Mouse (Mus musculus) MEL (cell line): ENCODE data around the gene Mpc1. TPM values are rescaled to one million over a fixed set of nuclear protein-coding genes. Genes with fewer than 3 reads are reported as not detected.

Source experiments
- DNase-seq: peaks from one replicate; pipeline ENCODE4 v3.0.0; 2011; ENCODE audit warnings: low read depth, low spot score
- H3K27ac ChIP-seq: 2 replicates; pipeline ENCODE4 v1.5.1; 2012; ENCODE audit warnings: low read depth, mild to moderate bottlenecking, control low read depth, low read length, moderate library complexity; ENCODE audit not compliant: control insufficient read depth
- H3K27me3 ChIP-seq, 2 experiments: fragments of 150-350 bp in 1 of 2; sonication (generic) in 1 of 2; 2 replicates each; pipeline ENCODE4 v1.6.1; 2012; ENCODE audit warnings: low read length in 2 of 2, mild to moderate bottlenecking in 2 of 2, improper control_type of control experiment in 1 of 2, moderate library complexity in 1 of 2; ENCODE audit not compliant: insufficient read depth in 2 of 2, control insufficient read depth in 1 of 2
- H3K36me3 ChIP-seq, 2 experiments: 2 replicates each; pipeline ENCODE4 v1.6.1; 2012 to 2014; ENCODE audit warnings: low read length in 2 of 2, improper control_type of control experiment in 1 of 2, inconsistent platforms in 1 of 2, mild to moderate bottlenecking in 1 of 2; ENCODE audit not compliant: insufficient read depth in 2 of 2, control insufficient read depth in 1 of 2
- H3K4me1 ChIP-seq, 2 experiments: fragments of 150-350 bp in 1 of 2; sonication (generic) in 1 of 2; 2 replicates each; pipeline ENCODE4 v1.6.1; 2012; ENCODE audit warnings: low read length in 2 of 2, improper control_type of control experiment in 1 of 2, mild to moderate bottlenecking in 1 of 2; ENCODE audit not compliant: insufficient read depth in 2 of 2, control insufficient read depth in 1 of 2
- H3K4me3 ChIP-seq, 2 experiments: fragments of 150-350 bp in 1 of 2; sonication (generic) in 1 of 2; 2 replicates each; pipeline ENCODE4 v1.5.1; 2012; ENCODE audit warnings: low read depth in 2 of 2, low read length in 2 of 2, mild to moderate bottlenecking in 2 of 2, moderate library complexity in 2 of 2, control low read depth in 1 of 2, improper control_type of control experiment in 1 of 2; ENCODE audit not compliant: control insufficient read depth in 1 of 2, insufficient read depth in 1 of 2
- H3K79me2 ChIP-seq: 2 replicates; pipeline ENCODE4 v1.6.1; 2012; ENCODE audit warnings: mild to moderate bottlenecking, low read length, moderate library complexity; ENCODE audit not compliant: control insufficient read depth, poor library complexity, insufficient read depth
- H3K9ac ChIP-seq: 2 replicates; pipeline ENCODE4 v1.6.1; 2012; ENCODE audit warnings: low read depth, mild to moderate bottlenecking, control low read depth, low read length, moderate library complexity; ENCODE audit not compliant: control insufficient read depth, poor library complexity, severe bottlenecking
- H3K9me3 ChIP-seq: fragments of 150-350 bp; sonication (generic); replicated peaks from 2 replicates; pipeline ENCODE4 v1.6.1; 2012; ENCODE audit warnings: mild to moderate bottlenecking, low read length, improper control_type of control experiment, moderate library complexity; ENCODE audit not compliant: insufficient read depth
- CHD1 ChIP-seq: IDR thresholded peaks from 2 replicates; pipeline ENCODE4 v1.6.1; 2012; ENCODE audit warnings: low read depth, mild to moderate bottlenecking, inconsistent platforms, low read length, improper control_type of control experiment
- CTCF ChIP-seq, 3 experiments: IDR thresholded peaks in 2 of 3; conservative IDR thresholded peaks in 1 of 3; 2 replicates each; pipeline ENCODE4 v1.5.1; 2011 to 2012; ENCODE audit warnings: low read length in 3 of 3, low read depth in 2 of 3, mild to moderate bottlenecking in 2 of 3, improper control_type of control experiment in 1 of 3, inconsistent platforms in 1 of 3, mixed read lengths in 1 of 3, moderate library complexity in 1 of 3; ENCODE audit not compliant: control insufficient read depth in 1 of 3, insufficient read depth in 1 of 3, poor library complexity in 1 of 3, severe bottlenecking in 1 of 3
- EP300 ChIP-seq, 2 experiments: IDR thresholded peaks; 2 replicates each; pipeline ENCODE4 v1.6.1; 2011; ENCODE audit warnings: improper control_type of control experiment in 2 of 2, low read length in 2 of 2, low read depth in 1 of 2, mild to moderate bottlenecking in 1 of 2
- ETS1 ChIP-seq: IDR thresholded peaks from 2 replicates; pipeline ENCODE4 v1.6.1; 2012; ENCODE audit warnings: low read depth, mild to moderate bottlenecking, inconsistent platforms, low read length, improper control_type of control experiment, moderate library complexity
- GATA1 ChIP-seq: IDR thresholded peaks from 2 replicates; pipeline ENCODE4 v1.6.1; 2011; ENCODE audit warnings: low read depth, low read length, improper control_type of control experiment
- HCFC1 ChIP-seq: IDR thresholded peaks from 2 replicates; pipeline ENCODE4 v1.6.1; 2012; ENCODE audit warnings: low read depth, mild to moderate bottlenecking, inconsistent platforms, low read length, improper control_type of control experiment, moderate library complexity
- JUND ChIP-seq: IDR thresholded peaks from 2 replicates; pipeline ENCODE4 v1.6.1; 2011; ENCODE audit warnings: low read depth, mild to moderate bottlenecking, improper control_type of control experiment, low read length
- MAFK ChIP-seq: IDR thresholded peaks from 2 replicates; pipeline ENCODE4 v1.6.1; 2011; ENCODE audit warnings: low read depth, mild to moderate bottlenecking, low read length, improper control_type of control experiment, borderline replicate concordance
- MAZ ChIP-seq: IDR thresholded peaks from 2 replicates; pipeline ENCODE4 v1.6.1; 2012; ENCODE audit warnings: low read depth, mild to moderate bottlenecking, inconsistent platforms, low read length, improper control_type of control experiment
- MYC ChIP-seq: IDR thresholded peaks from 2 replicates; pipeline ENCODE4 v1.6.1; 2011; ENCODE audit warnings: low read depth, mild to moderate bottlenecking, low read length, improper control_type of control experiment, moderate library complexity
- NELFE ChIP-seq: IDR thresholded peaks from 2 replicates; pipeline ENCODE4 v1.6.1; 2011; ENCODE audit warnings: low read depth, low read length, improper control_type of control experiment
- POLR2A ChIP-seq, 2 experiments: IDR thresholded peaks; 2 replicates each; pipeline ENCODE4 v1.6.1; 2011 to 2012; ENCODE audit warnings: low read length in 2 of 2, mild to moderate bottlenecking in 2 of 2, control low read depth in 1 of 2, improper control_type of control experiment in 1 of 2, low read depth in 1 of 2, moderate library complexity in 1 of 2; ENCODE audit not compliant: control insufficient read depth in 1 of 2, insufficient read depth in 1 of 2, poor library complexity in 1 of 2
- POLR2AphosphoS2 ChIP-seq: IDR thresholded peaks from 2 replicates; pipeline ENCODE4 v1.6.1; 2011; ENCODE audit warnings: low read length, improper control_type of control experiment
- POLR2AphosphoS5 ChIP-seq: IDR thresholded peaks from 2 replicates; pipeline ENCODE4 v1.6.1; 2012; ENCODE audit warnings: low read depth, borderline replicate concordance, mild to moderate bottlenecking, inconsistent platforms, low read length, moderate library complexity, mixed read lengths
- RAD21 ChIP-seq: IDR thresholded peaks from 2 replicates; pipeline ENCODE4 v1.6.1; 2011; ENCODE audit warnings: mild to moderate bottlenecking, low read depth, low read length, improper control_type of control experiment
- RCOR1 ChIP-seq: IDR thresholded peaks from 2 replicates; pipeline ENCODE4 v1.6.1; 2012; ENCODE audit warnings: low read depth, mild to moderate bottlenecking, inconsistent platforms, low read length, improper control_type of control experiment
- SIN3A ChIP-seq: IDR thresholded peaks from 2 replicates; pipeline ENCODE4 v1.6.1; 2012; ENCODE audit warnings: low read length, improper control_type of control experiment, inconsistent platforms
- TAL1 ChIP-seq: IDR thresholded peaks from 2 replicates; pipeline ENCODE4 v1.6.1; 2012; ENCODE audit warnings: mild to moderate bottlenecking, inconsistent platforms, low read length, moderate library complexity, mixed read lengths
- TBP ChIP-seq: IDR thresholded peaks from 2 replicates; pipeline ENCODE4 v1.8.0; 2011; ENCODE audit warnings: low read depth, low read length, improper control_type of control experiment
- TCF12 ChIP-seq: IDR thresholded peaks from 2 replicates; pipeline ENCODE4 v1.6.1; 2014; ENCODE audit warnings: low read depth, mild to moderate bottlenecking, inconsistent platforms, low read length, improper control_type of control experiment, moderate library complexity
- ZKSCAN1 ChIP-seq: IDR thresholded peaks from 2 replicates; pipeline ENCODE4 v1.6.1; 2012; ENCODE audit warnings: low read depth, mild to moderate bottlenecking, inconsistent platforms, low read length, improper control_type of control experiment, moderate library complexity
- ZMIZ1 ChIP-seq: IDR thresholded peaks from 2 replicates; pipeline ENCODE4 v1.6.1; 2012; ENCODE audit warnings: low read depth, mild to moderate bottlenecking, inconsistent platforms, low read length, improper control_type of control experiment, moderate library complexity
- polyA plus RNA-seq, 2 experiments: library from polyadenylated mRNA; stranded (reverse) in 1 of 2; unstranded in 1 of 2; fragments of >175 nt in 1 of 2; fragments of >200 nt in 1 of 2; gene quantifications; 2 replicates each; pipeline versions ENCODE4 v1.2.1 to v1.2.4; 2012; ENCODE audit warnings: low replicate concordance in 2 of 2, low read depth in 1 of 2; ENCODE audit not compliant: insufficient read length in 2 of 2, insufficient read depth in 1 of 2, missing spikeins in 1 of 2
- total RNA-seq: library from RNA; depleted of rRNA; stranded (reverse); fragments of 300-350 nt; gene quantifications from 2 replicates; pipeline ENCODE4 v1.2.3, GENCODE M21; 2012

Mpc1 gene
- total and polyA plus RNA-seq, 3 experiments, result 56.2 to 89.6 TPM; not detected in 1

GRCm38 (mm10) chr17:8283526-8284253 is 986 bp downstream of the Mpc1 start:
- Histone ChIP-seq H3K9me3 (no peaks in the 10 kb centered on the region), H3K9ac (peak overlapping the region; percentile 90), H3K27me3 (no peaks in the 10 kb centered on the region)
- TF ChIP-seq HCFC1 (peak; percentile 80), MYC (no peak), POLR2A (IDR thresholded peaks at IDR 0.05; ENCODE audit: control insufficient read depth in 1 of 2, insufficient read depth in 1 of 2, low read depth in 1 of 2, low read length in 2 of 2, poor library complexity in 1 of 2) (peak; percentile 86 to 89), POLR2AphosphoS2 (peak; percentile 57; the same call in 1 of the 2 replicates), NELFE (peak; percentile 82), ZMIZ1 (peak; percentile 73; the same call in 1 of the 2 replicates), ZKSCAN1 (no peak), TAL1 (no peak), TCF12 (peak; percentile 63; the same call in 1 of the 2 replicates), ETS1 (peak; percentile 50; the same call in 1 of the 2 replicates), JUND (no peak), RCOR1 (no peak), SIN3A (peak; percentile 74), CTCF (IDR thresholded peaks at IDR 0.05 in 2 of 3, conservative IDR thresholded peaks at IDR 0.05 in 1 of 3; ENCODE audit: control insufficient read depth in 1 of 3, insufficient read depth in 1 of 3, low read depth in 2 of 3, low read length in 3 of 3, poor library complexity in 1 of 3, severe bottlenecking in 1 of 3) (peak in 1 of 3 experiments; percentile 12; a peak in 1 of 6 replicates), TBP (peak; percentile 63)
- TF ChIP-seq, all 39 proteins: peak for 10
- Histone ChIP-seq H3K36me3 (peaks cover 0 to 8% of the 10 kb centered on the region in 2 experiments; a peak in 2 of 4 replicates), H3K4me3 (peak overlapping the region; percentile 93 to 95), H3K27ac (peak overlapping the region; percentile 78), H3K79me2 (peaks cover 21% of the 10 kb centered on the region), H3K4me1 (peaks cover 4 to 7% of the 10 kb centered on the region in 2 experiments; a peak in 3 of 4 replicates)
- peak; percentile 96 for DNase-seq

GRCm38 (mm10) chr17:8284254-8284661 is 1.6 kb downstream of the Mpc1 start:
- H3K27ac ChIP-seq, result no peak overlapping the region; the same call in 1 of the 2 replicates
- no peak for TF ChIP-seq JUND
- no peak for TF ChIP-seq RAD21
- no peak for TF ChIP-seq GATA1
- no peak for TF ChIP-seq POLR2AphosphoS5
- no peak for TF ChIP-seq CHD1
- TF ChIP-seq ETS1, result no peak
- no peak for TF ChIP-seq EP300 (IDR thresholded peaks at IDR 0.05; ENCODE audit: low read depth in 1 of 2, low read length in 2 of 2)
- TF ChIP-seq ZKSCAN1, result no peak
- TF ChIP-seq MAZ, result no peak
- no peak for TF ChIP-seq MAFK

More at GRCm38 (mm10) chr17:8284254-8284661, 1.6 kb downstream of the Mpc1 start:
- no peak for DNase-seq
- Histone ChIP-seq H3K79me2 (peaks cover 23% of the 10 kb centered on the region), H3K27me3 (no peaks in the 10 kb centered on the region), H3K9ac (peak overlapping the region; percentile 85), H3K9me3 (no peaks in the 10 kb centered on the region), H3K36me3 (peaks cover 1 to 8% of the 10 kb centered on the region in 2 experiments; a peak in 3 of 4 replicates), H3K4me1 (peaks cover 4 to 7% of the 10 kb centered on the region in 2 experiments; a peak in 3 of 4 replicates), H3K4me3 (peak overlapping the region; percentile 85 to 95)
